Mouse (Mus musculus) limb, embryonic 15.5 days (tissue): ENCODE data around the gene Gng10. TPM values are rescaled to one million over a fixed set of nuclear protein-coding genes. Genes with fewer than 3 reads are reported as not detected.
A peak's percentile ranks its signal among the peaks of the same experiment; 100 is the strongest.

Source experiments
- ATAC-seq: fragments of 200-750 bp; cut with Nextera tagmentation; 2 replicates; pipeline ENCODE4 v1.8.0; 2017; ENCODE audit warnings: low read depth, moderate TSS enrichment; ENCODE audit not compliant: insufficient number of reproducible peaks, low FRiP score, low TSS enrichment
- H3K27ac ChIP-seq: fragments of 300-500 bp; sonication (generic); 2 replicates; pipeline ENCODE4 v1.5.1; 2015; ENCODE audit warnings: moderate library complexity, mild to moderate bottlenecking, inconsistent platforms
- H3K27me3 ChIP-seq: fragments of 300-500 bp; sonication (generic); 2 replicates; pipeline ENCODE4 v1.6.1; 2015; ENCODE audit warnings: inconsistent platforms
- H3K36me3 ChIP-seq: fragments of 300-500 bp; sonication (generic); 2 replicates; pipeline ENCODE4 v1.6.1; 2015; ENCODE audit warnings: inconsistent platforms
- H3K4me1 ChIP-seq: fragments of 300-500 bp; sonication (generic); 2 replicates; pipeline ENCODE4 v1.6.1; 2015; ENCODE audit warnings: inconsistent platforms
- H3K4me2 ChIP-seq: fragments of 300-500 bp; sonication (generic); 2 replicates; pipeline ENCODE4 v1.6.1; 2015; ENCODE audit warnings: mild to moderate bottlenecking, inconsistent platforms
- H3K4me3 ChIP-seq: fragments of 300-500 bp; sonication (generic); 2 replicates; pipeline ENCODE4 v1.5.1; 2015; ENCODE audit warnings: mild to moderate bottlenecking, inconsistent platforms
- H3K9ac ChIP-seq: fragments of 300-500 bp; sonication (generic); 2 replicates; pipeline ENCODE4 v1.6.1; 2015; ENCODE audit warnings: inconsistent platforms
- H3K9me3 ChIP-seq: fragments of 300-500 bp; sonication (generic); 2 replicates; pipeline ENCODE4 v1.6.1; 2016; ENCODE audit warnings: inconsistent platforms
- WGBS: fragments of 180-500 bp; shearing (Covaris S2); methylation state at CpG from one replicate; pipeline ENCODE4 v1.1.7; 2015; 5-methylcytosine and 5-hydroxymethylcytosine counted together
- polyA plus RNA-seq: library from polyadenylated mRNA; unstranded; fragments of >200 nt; fragmentation: Nextera tagmentation; extraction: Ambion mirVana; gene quantifications from 2 replicates; pipeline ENCODE4 v1.2.1, GENCODE M21; 2015

Gng10 gene
- polyA plus RNA-seq: 131 and 140 TPM in 2 replicates

DNA sequence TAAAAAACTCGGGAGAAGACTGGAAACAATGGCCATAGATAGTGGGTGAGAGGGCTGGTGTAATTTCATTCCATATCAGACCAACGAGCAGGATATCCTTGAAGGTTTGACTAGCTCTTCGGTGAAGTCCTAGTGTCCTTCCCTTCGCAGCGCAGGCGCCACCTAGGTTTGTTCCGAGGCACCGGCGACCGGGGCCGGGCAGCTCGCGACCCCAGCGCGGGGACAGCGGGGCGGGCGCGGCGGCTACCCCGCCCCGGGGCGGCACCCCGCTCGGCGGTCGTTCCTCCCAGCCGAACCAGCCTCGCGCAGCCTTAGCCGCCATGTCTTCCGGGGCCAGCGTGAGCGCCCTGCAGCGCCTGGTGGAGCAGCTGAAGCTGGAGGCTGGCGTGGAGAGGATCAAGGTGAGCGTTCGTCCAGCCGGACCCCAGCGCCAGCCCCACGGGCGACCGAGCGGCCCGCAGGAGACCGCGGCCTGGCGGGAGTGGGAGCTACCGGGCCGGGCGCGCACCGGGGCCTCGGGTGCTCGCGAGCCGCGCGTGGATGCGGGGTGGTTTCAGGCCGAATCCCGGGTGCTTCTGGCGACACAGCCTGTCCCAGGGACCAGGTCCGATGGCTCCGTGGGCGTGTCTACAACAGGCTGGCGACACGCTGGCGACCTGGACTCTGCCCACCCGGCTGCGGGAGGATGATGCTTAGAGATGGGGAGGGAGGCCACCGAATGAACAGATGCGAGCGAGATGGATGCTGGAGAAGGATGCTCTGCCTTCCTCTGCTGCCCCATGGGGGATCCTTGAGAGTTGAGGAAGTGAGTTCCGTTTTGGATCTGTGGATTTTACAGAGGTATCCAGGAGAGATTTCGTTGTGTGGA, at the start of gene Gng10:
Gene Gng10 (plus strand): TSS at position 171 of the 868 bp plus-strand sequence.
- Histone ChIP-seq H3K27ac (peak within 1 kb of the TSS; percentile 83), H3K27me3 (no peaks in the 10 kb centered on the region), H3K9me3 (no peaks in the 10 kb centered on the region), H3K4me3 (peak within 1 kb of the TSS; percentile 85), H3K4me2 (peak within 1 kb of the TSS; percentile 52), H3K36me3 (peaks cover 12% of the 10 kb centered on the region), H3K9ac (peak within 1 kb of the TSS; percentile 85), H3K4me1 (peaks cover 11% of the 10 kb centered on the region; the same call in 1 of the 2 replicates)
- peak; percentile 83 for ATAC-seq
- WGBS: 9% methylated on average over 76 of the region's 76 CpGs

DNA sequence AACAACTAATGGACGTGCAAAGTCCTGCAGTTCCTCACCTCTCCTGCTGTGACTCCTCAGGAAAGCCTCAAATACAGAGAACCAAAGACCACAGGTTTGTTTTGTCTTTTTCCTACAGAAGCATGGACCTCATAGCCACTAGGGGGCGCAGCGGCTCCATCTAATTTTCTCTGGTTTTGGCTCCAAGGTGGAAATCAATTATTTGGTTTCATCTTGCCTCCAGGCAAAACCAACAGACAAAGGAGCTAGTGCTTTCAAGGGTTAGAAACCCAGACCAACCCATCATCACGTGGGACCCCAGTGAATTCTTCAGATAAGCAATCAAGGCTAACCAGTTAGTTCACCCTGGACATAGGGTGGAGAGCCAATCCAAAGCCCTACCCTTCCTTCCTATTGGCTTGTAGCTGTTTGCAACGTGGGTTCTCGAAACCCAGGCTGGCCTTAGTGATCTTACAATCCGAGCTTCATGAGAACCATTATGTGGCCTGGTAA, 49.7 kb upstream of the Gng10 start:
- Histone ChIP-seq H3K4me2 (no peak overlapping the region), H3K4me1 (peaks cover 8% of the 10 kb centered on the region; the same call in 1 of the 2 replicates), H3K9me3 (no peaks in the 10 kb centered on the region), H3K27ac (no peak overlapping the region), H3K9ac (no peak overlapping the region), H3K27me3 (no peaks in the 10 kb centered on the region), H3K4me3 (no peak overlapping the region), H3K36me3 (peaks cover 6% of the 10 kb centered on the region; the same call in 1 of the 2 replicates)
- 21% methylated on average over 7 of the region's 7 CpGs for WGBS
- ATAC-seq: no peak

- Histone ChIP-seq H3K36me3 (peaks cover 4% of the 10 kb centered on the region; the same call in 1 of the 2 replicates), H3K27me3 (no peaks in the 10 kb centered on the region), H3K4me1 (peaks cover 8% of the 10 kb centered on the region; the same call in 1 of the 2 replicates), H3K4me3 (peak within 1 kb of the TSS; percentile 65), H3K9me3 (no peaks in the 10 kb centered on the region), H3K27ac (peak within 1 kb of the TSS; percentile 79), H3K9ac (peak within 1 kb of the TSS; percentile 52), H3K4me2 (peak within 1 kb of the TSS; percentile 82)
- peak; percentile 82 for ATAC-seq
- 1% methylated on average over 28 of the region's 28 CpGs for WGBS
Observed at GRCm38 (mm10) chr4:58986540-58987190, 48.2 kb upstream of the Gng10 start, which contains the start of gene Ptgr1. TSS of gene Ptgr1 (minus strand) at chr4:58987119.

DNA sequence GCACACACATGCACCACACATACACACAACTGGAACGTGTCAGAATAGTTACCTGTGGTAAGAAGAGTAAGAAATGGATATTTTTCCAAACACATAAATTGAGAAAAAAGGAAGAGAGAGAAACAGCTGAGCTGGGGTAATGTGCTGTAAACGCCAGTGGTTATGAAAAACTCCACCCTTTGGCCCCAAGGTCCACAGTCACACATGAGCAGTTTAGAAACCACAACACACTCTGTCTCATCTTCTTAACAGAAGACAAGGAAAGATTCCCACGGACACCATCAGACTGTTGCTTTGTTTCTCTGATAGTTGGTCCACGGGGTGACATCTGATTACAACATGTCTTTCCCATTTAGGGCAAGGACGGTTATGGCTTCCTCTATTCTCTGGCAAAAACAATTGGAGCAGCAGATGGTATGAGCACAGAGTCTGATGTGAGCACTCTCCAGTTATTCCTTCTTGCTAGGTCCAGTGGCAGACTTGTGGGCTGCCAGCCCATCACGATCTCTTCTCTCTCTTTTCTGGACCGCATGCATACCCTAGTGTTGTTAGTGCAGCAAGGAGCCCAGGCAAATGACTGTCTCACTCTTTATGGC, 45.5 kb upstream of the Gng10 start:
- Histone ChIP-seq H3K4me2 (no peak overlapping the region), H3K9ac (no peak overlapping the region), H3K4me3 (no peak overlapping the region), H3K9me3 (no peaks in the 10 kb centered on the region), H3K36me3 (no peaks in the 10 kb centered on the region), H3K4me1 (peaks cover 8% of the 10 kb centered on the region; the same call in 1 of the 2 replicates), H3K27ac (no peak overlapping the region), H3K27me3 (no peaks in the 10 kb centered on the region)
- no peak for ATAC-seq
- WGBS: 75% methylated on average over 7 of the region's 7 CpGs

DNA sequence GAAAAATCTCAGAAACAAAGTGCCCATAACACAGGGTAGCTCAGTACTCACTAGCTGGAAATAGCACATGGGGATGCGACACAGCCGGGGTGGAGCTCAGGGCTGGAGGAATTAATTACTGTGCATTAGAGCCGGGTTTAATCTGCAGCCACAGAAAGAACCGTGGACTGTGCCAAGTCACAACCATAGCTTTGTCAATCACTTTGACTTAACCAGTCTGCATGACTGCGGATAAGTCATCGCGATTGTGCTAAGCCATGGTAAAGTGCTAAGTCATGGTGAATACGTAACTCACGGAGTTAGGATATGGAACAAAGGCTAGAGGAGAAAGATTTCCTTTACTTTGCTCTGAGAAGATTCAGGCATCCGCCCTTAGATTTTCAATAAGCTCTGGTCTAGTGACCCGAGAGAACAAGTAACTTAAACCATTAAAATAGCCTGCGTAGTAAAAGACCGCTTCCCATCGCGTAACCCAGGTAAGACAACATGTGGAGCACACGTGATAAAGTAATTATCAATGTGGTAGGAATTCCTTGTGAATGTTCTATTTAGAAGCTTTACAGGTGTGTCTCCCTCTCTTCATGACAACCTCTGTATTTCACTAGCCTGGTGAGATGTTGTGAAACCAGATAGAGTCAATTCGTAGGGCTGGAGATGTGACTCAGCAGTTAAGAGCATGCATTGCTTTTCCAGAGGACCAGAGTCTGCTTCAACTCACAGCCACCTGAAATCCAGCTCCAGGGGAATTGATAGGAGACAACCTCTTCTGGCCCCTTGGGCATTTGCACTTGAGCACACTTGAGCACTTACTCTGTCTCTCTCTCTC, 44.1 kb upstream of the Gng10 start:
- H3K4me2 ChIP-seq: no peak overlapping the region
- H3K27ac ChIP-seq: peak overlapping the region; percentile 11; the same call in 1 of the 2 replicates
- no peaks in the 10 kb centered on the region for H3K9me3 ChIP-seq
- peaks cover 8% of the 10 kb centered on the region; the same call in 1 of the 2 replicates for H3K4me1 ChIP-seq
- no peaks in the 10 kb centered on the region for H3K36me3 ChIP-seq
- H3K27me3 ChIP-seq: no peaks in the 10 kb centered on the region
- no peak overlapping the region for H3K4me3 ChIP-seq
- no peak overlapping the region for H3K9ac ChIP-seq
- 69% methylated on average over 17 of the region's 17 CpGs for WGBS
- ATAC-seq: no peak

- H3K27me3 ChIP-seq: no peaks in the 10 kb centered on the region
- WGBS: 72% methylated on average over 5 of the region's 5 CpGs
- H3K9ac ChIP-seq: no peak overlapping the region
- no peak for ATAC-seq
- H3K4me2 ChIP-seq: no peak overlapping the region
- H3K9me3 ChIP-seq: no peaks in the 10 kb centered on the region
- no peak overlapping the region for H3K4me3 ChIP-seq
- H3K4me1 ChIP-seq: peaks cover 4% of the 10 kb centered on the region; the same call in 1 of the 2 replicates
- no peak overlapping the region for H3K27ac ChIP-seq
- H3K36me3 ChIP-seq: no peaks in the 10 kb centered on the region
Observed at GRCm38 (mm10) chr4:58992195-58992594, 42.7 kb upstream of the Gng10 start.

DNA sequence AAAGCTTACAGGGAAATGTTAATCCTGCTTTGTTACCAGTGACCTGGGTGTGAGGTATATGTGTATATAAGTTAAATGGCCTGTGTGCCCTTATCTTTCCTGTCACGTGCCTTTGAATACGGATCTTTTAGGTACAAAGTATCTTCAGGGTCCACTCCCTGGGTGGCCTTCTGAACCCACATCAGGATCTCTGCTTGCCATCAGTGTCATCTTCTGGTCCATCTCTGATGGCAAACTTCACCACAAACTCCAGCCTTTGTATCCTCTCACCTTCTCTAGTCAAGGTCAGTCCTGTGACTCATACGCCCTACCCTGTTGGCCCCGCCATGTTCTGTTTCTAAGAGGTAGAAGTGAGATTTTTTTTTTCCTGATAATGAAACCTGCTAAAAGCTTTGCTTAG, 40.1 kb upstream of the Gng10 start, which contains the start of gene Dnajc25:
Gene Dnajc25 (plus strand): TSS at position 301 of the 400 bp plus-strand sequence.
- no peak within 1 kb of the TSS for H3K27ac ChIP-seq
- no peak for ATAC-seq
- no peak within 1 kb of the TSS for H3K9ac ChIP-seq
- H3K4me1 ChIP-seq: 0 out of 2 replicates have a peak, but pooled peaks cover 2% of the 10 kb centered on the region
- no peak within 1 kb of the TSS for H3K4me3 ChIP-seq
- 93% methylated on average over 4 of the region's 4 CpGs for WGBS
- H3K4me2 ChIP-seq: no peak within 1 kb of the TSS
- no peaks in the 10 kb centered on the region for H3K36me3 ChIP-seq
- H3K9me3 ChIP-seq: no peaks in the 10 kb centered on the region
- no peaks in the 10 kb centered on the region for H3K27me3 ChIP-seq

DNA sequence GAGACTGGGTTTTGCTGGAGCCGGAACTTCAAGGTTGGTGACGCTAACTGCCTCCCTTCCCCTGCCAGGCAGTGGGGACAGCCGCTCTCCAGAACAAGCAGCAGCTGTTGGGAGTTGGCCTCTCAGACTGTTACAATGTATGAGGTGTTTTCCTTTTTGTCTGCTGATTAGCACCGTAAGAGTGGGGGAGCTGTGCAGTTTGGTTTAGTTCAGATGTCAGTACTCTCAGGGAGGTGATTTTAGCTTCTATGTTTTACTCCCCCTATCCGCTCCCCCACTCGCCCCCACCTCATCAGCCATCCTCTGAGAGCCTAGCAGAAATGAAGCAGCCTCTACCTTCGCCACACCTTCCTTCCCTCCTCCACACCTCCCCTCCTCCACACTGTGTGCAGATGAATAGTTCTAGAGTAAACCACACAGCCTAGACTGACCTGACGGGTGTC, 39.6 kb upstream of the Gng10 start:
- no peak overlapping the region for H3K27ac ChIP-seq
- H3K36me3 ChIP-seq: no peaks in the 10 kb centered on the region
- H3K4me2 ChIP-seq: no peak overlapping the region
- H3K4me3 ChIP-seq: no peak overlapping the region
- ATAC-seq: no peak
- no peak overlapping the region for H3K9ac ChIP-seq
- H3K4me1 ChIP-seq: 0 out of 2 replicates have a peak, but pooled peaks cover 2% of the 10 kb centered on the region
- H3K27me3 ChIP-seq: no peaks in the 10 kb centered on the region
- WGBS: 71% methylated on average over 8 of the region's 8 CpGs
- H3K9me3 ChIP-seq: no peaks in the 10 kb centered on the region

GRCm38 (mm10) chr4:58997081-58997480, 37.8 kb upstream of the Gng10 start:
- H3K9ac ChIP-seq: no peak overlapping the region
- H3K4me2 ChIP-seq: no peak overlapping the region
- H3K27me3 ChIP-seq: no peaks in the 10 kb centered on the region
- H3K36me3 ChIP-seq: no peaks in the 10 kb centered on the region
- no peak for ATAC-seq
- no peak overlapping the region for H3K4me3 ChIP-seq
- WGBS: 78% methylated on average over 5 of the region's 5 CpGs
- 0 out of 2 replicates have a peak, but pooled peaks cover 2% of the 10 kb centered on the region for H3K4me1 ChIP-seq
- H3K9me3 ChIP-seq: no peaks in the 10 kb centered on the region
- no peak overlapping the region for H3K27ac ChIP-seq

DNA sequence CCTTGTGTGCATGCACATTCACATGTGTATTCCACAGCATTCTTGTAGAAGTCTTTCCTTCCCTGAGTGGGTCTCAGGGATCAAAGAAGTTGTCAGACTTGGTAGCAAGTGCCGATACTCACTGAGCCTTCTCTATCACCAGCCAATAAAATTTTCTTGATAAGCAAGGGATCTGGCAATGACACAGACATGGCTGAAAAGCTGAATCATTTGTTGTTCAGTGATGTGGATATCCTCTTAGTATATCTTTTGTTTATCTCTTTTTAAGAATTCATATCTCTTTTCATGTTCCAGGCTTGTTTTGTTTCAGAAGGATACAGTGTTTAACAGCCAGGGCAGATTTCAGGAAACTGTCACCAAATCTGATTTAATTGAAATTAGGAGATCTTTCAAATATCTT, 36.2 kb upstream of the Gng10 start:
- Histone ChIP-seq H3K4me2 (no peak overlapping the region), H3K9ac (no peak overlapping the region), H3K27me3 (no peaks in the 10 kb centered on the region), H3K27ac (no peak overlapping the region), H3K4me1 (peaks cover 6% of the 10 kb centered on the region), H3K9me3 (no peaks in the 10 kb centered on the region), H3K4me3 (no peak overlapping the region), H3K36me3 (no peaks in the 10 kb centered on the region)
- WGBS: 83% methylated on average over 1 of the region's 1 CpGs
- ATAC-seq: no peak

- no peak overlapping the region for H3K4me3 ChIP-seq
- WGBS: 8% methylated on average over 2 of the region's 2 CpGs
- H3K9ac ChIP-seq: no peak overlapping the region
- ATAC-seq: no peak
- no peaks in the 10 kb centered on the region for H3K27me3 ChIP-seq
- H3K4me2 ChIP-seq: no peak overlapping the region
- H3K9me3 ChIP-seq: no peaks in the 10 kb centered on the region
- no peaks in the 10 kb centered on the region for H3K36me3 ChIP-seq
- no peak overlapping the region for H3K27ac ChIP-seq
- H3K4me1 ChIP-seq: peaks cover 14% of the 10 kb centered on the region
Observed at GRCm38 (mm10) chr4:58999686-59000085, 35.2 kb upstream of the Gng10 start.
